Mouse (Mus musculus) adrenal gland, postnatal 14 days (tissue): ENCODE measurements around the gene Gm21541. TPM values are rescaled to one million over a fixed set of nuclear protein-coding genes. Genes with fewer than 3 reads are reported as not detected.
"Not testable (repeated sequence)": the region's sequence is repeated elsewhere in the genome, so short reads cannot be mapped to it uniquely, and the experiment has no call there.

Experiments used
- DNase-seq: peaks from one replicate; pipeline ENCODE4 v3.0.0; 2021; ENCODE audit warnings: mixed read lengths
- long read RNA-seq, 2 experiments: library from polyadenylated mRNA; stranded (forward); transcript quantifications; one replicate each; pipeline ENCODE4 v2.0.0; 2021
- total RNA-seq: library from RNA; stranded (reverse); gene quantifications from 2 replicates; pipeline ENCODE4 v1.2.3, GENCODE M21; 2021

Gm21541 gene
- not detected in 2 replicates for total RNA-seq
- long read RNA-seq, experiment 1, result 0 reads
- long read RNA-seq, experiment 2, result 0 reads

- not testable (repeated sequence) for DNase-seq
These were observed at the start of gene Gm21541 for GRCm38 (mm10) chr4:41903310-41903709. Gm21541 (plus strand) TSS chr4:41903610.

- not testable (repeated sequence) for DNase-seq
These were observed 37.9 kb downstream of the Gm21541 start, which contains the start of gene Gm20878 for GRCm38 (mm10) chr4:41941272-41941671. Gm20878 (plus strand) TSS chr4:41941572.

Other genes starting within 250 kb of the Gm21541 start
- gene Cntfr, start 206.5 kb upstream of the Gm21541 start, total RNA-seq, result 61.2 and 63.2 TPM in 2 replicates
- gene Il11ra1, start 203.6 kb upstream of the Gm21541 start, total RNA-seq, result 56.9 and 60.2 TPM in 2 replicates
- gene Rpp25l, start 190.1 kb upstream of the Gm21541 start, total RNA-seq, result 30.1 and 34.1 TPM in 2 replicates
- 106 and 110 TPM in 2 replicates for gene Dctn3, start 180.4 kb upstream of the Gm21541 start, total RNA-seq
- gene Arid3c, start 172.5 kb upstream of the Gm21541 start, total RNA-seq, result not detected in 2 replicates
- 36.1 and 42.3 TPM in 2 replicates for gene Galt, start 148.4 kb upstream of the Gm21541 start, total RNA-seq
- gene Sigmar1, start 147.5 kb upstream of the Gm21541 start, total RNA-seq, result 67.1 and 76.7 TPM in 2 replicates
- 29.7 and 34.9 TPM in 2 replicates for gene Ccl27a, start 129.4 kb upstream of the Gm21541 start, total RNA-seq
- gene Gm20878, start 38.0 kb downstream of the Gm21541 start, total RNA-seq, result 4.2 and 4.8 TPM in 2 replicates
- gene Fam205a4, start 62.4 kb downstream of the Gm21541 start, total RNA-seq, result 0.41 and 0.82 TPM in 2 replicates
- not detected in 2 replicates for gene Gm21093, start 131.1 kb downstream of the Gm21541 start, total RNA-seq
- not detected in 2 replicates for gene Gm3893, start 187.6 kb downstream of the Gm21541 start, total RNA-seq
- 2.2 and 17.7 TPM in 2 replicates for gene Gm13304, start 211.2 kb downstream of the Gm21541 start, total RNA-seq
- gene Gm13306, start 249.8 kb downstream of the Gm21541 start, total RNA-seq, result 17.8 TPM in 1 of 2 replicates, not detected in the other